Mouse (Mus musculus): Measurements from ENCODE around the gene 2810408A11Rik.

The 2810408A11Rik gene

DNA sequence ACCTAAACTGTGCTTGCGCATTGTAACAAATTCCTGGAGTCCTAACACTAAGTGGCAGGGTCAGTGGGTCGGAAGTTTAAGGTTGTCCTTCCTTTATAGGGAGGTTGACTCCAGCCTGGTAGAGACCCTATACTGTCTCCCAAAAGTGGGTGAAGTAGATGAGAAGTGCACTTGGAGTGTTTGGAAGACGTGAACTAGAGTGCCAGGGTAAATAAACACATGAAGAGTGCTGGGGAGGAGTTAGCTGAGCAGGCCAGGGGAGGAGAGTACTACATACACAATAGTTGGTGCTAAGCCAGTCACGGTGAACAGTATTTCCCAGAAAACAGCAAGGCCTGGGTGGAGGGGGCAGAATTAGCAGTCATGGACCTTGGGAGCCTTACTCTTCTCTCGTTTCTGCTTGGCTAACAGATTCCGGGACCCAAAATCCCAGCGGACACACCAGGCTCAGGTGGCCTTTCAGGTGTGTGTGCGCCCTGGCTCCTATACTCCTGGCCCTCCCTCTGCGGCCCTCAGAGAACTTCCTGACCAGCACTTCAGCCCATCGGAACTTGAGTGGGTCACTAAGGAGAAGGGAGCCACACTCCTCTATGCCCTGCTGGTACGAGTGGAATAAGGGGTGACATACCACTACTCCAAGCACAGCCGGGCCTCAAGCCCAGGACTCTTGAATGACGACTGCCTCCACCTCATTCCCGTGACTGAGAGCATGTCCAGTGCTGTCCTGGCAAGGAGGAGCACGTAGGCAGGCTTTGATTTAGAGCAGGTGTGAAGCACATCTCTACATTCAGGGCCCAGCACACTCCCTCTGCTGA lies 12.1 kb upstream of the 2810408A11Rik start:
- no peak for DNase-seq

DNA sequence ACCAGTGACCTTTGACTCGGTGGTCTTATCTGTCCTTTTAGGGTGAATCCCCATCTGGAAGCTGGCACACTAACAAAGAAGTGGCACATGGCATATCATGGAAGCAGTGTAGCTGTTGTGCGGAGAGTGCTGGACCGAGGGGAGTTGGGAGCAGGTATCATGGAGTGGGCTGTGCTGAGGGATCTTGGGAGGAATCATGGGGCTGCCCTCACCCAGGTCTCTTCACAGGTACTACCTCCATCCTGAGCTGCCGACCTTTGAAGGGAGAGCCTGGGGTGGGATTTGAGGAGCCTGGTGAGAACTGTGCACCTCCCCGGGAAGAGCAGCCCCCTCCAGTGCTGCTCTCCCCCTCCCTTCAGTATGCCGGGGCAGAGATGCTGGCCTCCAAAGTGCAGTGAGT lies 10.9 kb upstream of the 2810408A11Rik start:
- no peak for DNase-seq

DNA sequence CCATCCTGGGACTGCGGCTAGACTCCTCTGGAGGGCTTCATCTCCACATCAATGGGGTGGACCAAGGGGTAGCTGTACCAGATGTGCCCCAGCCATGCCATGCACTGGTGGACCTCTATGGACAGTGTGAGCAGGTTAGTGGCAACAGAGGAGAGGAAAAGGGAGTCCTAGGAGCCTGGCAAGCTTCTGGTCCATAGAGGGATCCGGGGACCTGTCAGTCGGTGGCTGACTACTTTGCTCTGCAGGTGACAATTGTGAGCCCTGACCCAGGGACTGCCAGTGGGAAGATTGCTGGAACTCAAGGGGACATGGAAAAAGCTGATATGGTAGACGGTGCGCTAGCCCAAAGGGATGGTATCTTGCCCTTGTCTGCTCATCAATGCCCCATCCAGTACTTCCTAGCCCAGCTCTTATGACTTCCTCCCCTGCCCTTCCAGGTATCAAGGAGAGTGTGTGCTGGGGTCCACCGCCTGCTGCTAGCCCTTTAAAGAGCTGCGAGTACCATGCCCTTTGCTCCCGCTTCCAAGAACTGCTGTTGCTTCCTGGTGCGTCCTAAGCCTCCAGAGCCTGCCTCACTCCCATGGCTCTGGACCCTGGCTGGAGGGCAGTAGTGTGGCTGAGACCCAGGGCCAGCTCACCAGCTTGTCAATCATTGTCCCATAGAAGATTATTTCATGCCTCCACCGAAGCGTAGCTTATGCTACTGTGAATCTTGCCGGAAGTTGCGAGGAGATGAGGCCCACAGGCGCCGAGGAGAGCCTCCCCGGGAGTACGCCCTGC lies 10.2 kb upstream of the 2810408A11Rik start:
- peak; percentile 65 for DNase-seq

- DNase-seq, result no peak
Observed at GRCm38 (mm10) chr11:69910177-69910576, 9.4 kb upstream of the 2810408A11Rik start.

GRCm38 (mm10) chr11:69909174-69909573 lies 8.4 kb upstream of the 2810408A11Rik start:
- no peak for DNase-seq

- peak; percentile 90 for DNase-seq
Observed at GRCm38 (mm10) chr11:69908645-69909044, 7.9 kb upstream of the 2810408A11Rik start.

GRCm38 (mm10) chr11:69904311-69904710 lies 3.5 kb upstream of the 2810408A11Rik start:
- DNase-seq, result no peak

GRCm38 (mm10) chr11:69902972-69903371 lies 2.2 kb upstream of the 2810408A11Rik start:
- no peak for DNase-seq

- DNase-seq, result no peak
Observed at GRCm38 (mm10) chr11:69901993-69902392, 1.2 kb upstream of the 2810408A11Rik start.

- peak; percentile 96 for DNase-seq
Observed at GRCm38 (mm10) chr11:69901406-69901846, 639 bp upstream of the 2810408A11Rik start.

DNA sequence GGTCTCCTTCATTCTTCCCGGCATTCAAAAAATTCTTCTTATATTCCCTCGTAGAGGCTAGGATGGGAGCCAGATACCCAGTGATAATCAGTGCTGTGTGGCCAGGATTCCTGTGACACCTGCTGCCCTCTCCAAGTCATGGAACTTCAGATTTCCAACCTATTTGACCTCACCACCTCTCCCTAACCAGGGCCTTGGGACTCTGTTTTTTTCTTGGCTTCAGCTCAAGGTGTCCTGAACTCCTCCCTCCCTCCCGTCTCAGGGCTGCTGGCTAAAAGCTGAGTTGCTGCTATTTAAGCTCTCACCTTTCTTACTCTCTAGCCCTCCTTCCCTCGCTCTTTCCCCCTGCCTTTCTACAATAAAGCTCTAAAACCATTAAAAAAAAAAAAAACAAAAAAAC lies 917 bp downstream of the 2810408A11Rik start:
- DNase-seq, result no peak

GRCm38 (mm10) chr11:69895291-69895690 lies 5.5 kb downstream of the 2810408A11Rik start, which contains the start of gene Acap1:
Acap1 (minus strand) TSS chr11:69895539.
- DNase-seq, result no peak

GRCm38 (mm10) chr11:69894671-69895070 lies 6.1 kb downstream of the 2810408A11Rik start:
- DNase-seq, result no peak

GRCm38 (mm10) chr11:69891482-69891881 lies 9.3 kb downstream of the 2810408A11Rik start:
- no peak for DNase-seq

DNA sequence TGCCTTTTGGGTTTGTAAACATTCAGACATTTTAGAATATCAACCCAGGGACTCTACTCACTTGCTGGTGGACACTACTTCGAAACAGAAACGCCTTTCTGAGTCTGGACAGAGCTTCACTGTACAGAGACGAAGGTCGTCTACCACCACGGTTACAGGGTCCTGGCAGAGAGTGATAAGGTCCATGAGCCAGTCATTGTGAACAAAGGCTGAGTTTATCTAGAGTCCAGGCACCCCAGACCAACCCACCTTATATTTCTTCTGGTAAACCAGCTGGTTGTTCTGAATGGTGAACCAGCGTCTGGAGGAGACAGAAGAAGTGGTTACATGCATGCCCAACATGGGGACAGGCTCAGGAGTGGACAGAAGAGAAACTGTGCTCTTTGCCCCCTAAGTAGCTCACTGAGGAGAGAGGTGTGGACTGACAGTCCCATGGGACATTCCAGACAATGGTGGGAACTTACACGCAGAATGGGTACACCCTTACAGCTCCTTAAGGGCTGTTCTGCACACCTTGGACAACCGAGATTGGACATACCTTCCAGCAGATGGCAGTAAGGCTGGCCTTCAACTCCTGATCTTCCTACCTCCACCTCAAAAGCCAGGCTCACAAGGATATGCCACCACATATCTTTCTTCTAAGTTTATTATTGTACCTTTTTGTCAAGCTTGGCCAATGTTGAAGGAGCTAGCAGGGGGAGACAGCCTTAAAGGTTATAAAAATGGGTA lies 13.7 kb downstream of the 2810408A11Rik start:
- no peak for DNase-seq

GRCm38 (mm10) chr11:69884663-69885062 lies 16.1 kb downstream of the 2810408A11Rik start:
- no peak for DNase-seq

GRCm38 (mm10) chr11:69884240-69884639 lies 16.5 kb downstream of the 2810408A11Rik start:
- no peak for DNase-seq

DNA sequence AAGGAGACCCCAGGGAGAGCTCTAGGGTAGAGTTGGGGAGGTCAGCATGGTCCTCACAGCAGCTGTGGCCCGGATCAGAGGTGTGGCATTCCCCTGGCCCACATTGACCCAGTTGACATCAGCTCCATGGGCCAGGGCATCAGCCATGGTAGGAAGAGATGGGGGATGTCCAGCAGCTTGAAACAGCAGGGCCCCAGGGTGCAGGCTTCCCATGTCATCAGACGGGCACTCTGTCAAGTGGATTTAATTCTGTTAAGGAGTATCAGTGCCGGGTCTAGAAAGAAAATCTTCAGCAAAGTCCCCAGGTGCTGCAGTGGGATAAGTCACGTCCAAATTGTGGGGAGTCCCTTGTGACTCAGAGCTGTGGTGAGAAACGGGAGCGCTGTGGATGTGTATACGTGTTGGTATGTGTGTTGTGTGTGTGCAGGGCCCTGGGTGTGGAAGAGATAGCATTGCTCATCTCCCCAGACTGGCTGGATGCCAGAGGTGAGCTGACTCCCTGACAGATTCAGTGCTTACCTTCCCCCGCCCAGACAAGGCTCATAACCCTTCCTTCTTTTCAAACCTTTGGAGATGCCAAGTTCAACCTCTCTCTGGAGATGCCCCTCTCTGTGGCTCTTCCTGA lies 17.1 kb downstream of the 2810408A11Rik start:
- DNase-seq, result peak; percentile 55

DNA sequence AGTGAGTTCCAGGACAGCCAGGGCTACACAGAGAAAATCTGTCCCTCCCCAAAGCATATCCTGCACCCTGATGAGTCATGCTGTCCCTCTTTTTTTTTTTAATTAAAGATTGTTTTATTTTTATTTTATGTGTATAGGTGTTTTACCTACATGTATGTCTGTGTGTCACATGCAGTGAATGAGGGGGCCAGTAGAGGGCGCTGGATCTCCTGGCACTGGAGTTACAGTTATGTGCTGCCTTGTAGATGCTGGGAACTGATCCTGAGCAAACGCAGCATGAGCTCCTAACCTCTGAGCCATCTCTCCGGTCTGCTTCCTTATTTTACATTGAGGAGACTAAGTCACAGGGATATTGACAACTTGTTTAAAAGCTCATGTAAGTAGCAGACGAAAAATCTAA lies 17.7 kb downstream of the 2810408A11Rik start:
- peak; percentile 67 for DNase-seq

GRCm38 (mm10) chr11:69881787-69882670 lies 18.8 kb downstream of the 2810408A11Rik start:
- DNase-seq, result peak; percentile 31

- peak; percentile 93 for DNase-seq
Observed at GRCm38 (mm10) chr11:69880853-69881603, 19.8 kb downstream of the 2810408A11Rik start, which contains the start of gene Kctd11. Kctd11 (minus strand) TSS chr11:69881406.
